Mouse (Mus musculus): ENCODE data around the gene Pmepa1. TPM values are rescaled to one million over a fixed set of nuclear protein-coding genes. Genes with fewer than 3 reads are reported as not detected.

The Pmepa1 gene
- total RNA-seq, 2 experiments from 2014 or later = 27.1 to 27.4 TPM

DNA sequence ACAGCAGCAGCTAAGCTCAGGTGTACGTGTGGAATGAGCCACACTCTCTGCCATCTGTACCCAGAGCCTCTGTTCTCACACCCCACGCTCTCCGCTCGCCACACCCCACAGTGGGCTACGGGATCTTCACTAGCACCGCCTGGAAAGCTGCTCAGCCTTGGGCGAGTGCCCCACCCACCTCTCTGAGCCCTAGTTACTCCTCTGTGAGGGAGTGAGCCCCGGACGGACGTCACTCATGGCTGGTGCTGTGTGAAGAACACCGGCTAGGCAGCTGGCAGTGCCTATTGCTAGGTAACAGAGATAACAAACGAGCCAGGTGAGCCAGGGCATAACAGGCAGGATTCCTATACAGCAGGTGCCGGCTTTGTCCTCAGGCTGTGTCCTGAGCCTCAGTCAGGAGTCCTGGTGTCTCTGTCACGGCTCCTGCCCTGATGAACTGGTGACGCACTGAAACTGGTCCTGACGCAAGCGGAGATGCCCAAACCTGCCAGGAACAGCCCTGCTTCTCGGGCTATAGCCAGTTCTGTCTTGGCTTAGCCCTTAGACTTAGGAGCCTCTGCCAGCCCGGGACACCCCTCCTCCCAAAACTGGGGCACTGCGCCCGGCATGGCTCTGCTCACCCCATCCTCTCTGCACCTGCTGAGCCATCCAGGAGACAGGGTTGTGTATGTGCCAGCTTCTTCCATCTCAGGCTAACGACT, 44.1 kb downstream of the Pmepa1 start:
- intact Hi-C loops (cut with DNase I) = loop anchor here (5.0 kb wide), 1 partner anchor 105 kb away; no protein-coding TSS in a partner anchor
- no peak for DNase-seq

GRCm38 (mm10) chr2:173229578-173230224, 46.6 kb downstream of the Pmepa1 start:
- DNase-seq = peak; percentile 89 to 95
- intact Hi-C loops (cut with DNase I) = loop anchor here (1.0 to 5.0 kb wide), 4 partner anchors 45 to 317 kb away; no protein-coding TSS in a partner anchor

DNA sequence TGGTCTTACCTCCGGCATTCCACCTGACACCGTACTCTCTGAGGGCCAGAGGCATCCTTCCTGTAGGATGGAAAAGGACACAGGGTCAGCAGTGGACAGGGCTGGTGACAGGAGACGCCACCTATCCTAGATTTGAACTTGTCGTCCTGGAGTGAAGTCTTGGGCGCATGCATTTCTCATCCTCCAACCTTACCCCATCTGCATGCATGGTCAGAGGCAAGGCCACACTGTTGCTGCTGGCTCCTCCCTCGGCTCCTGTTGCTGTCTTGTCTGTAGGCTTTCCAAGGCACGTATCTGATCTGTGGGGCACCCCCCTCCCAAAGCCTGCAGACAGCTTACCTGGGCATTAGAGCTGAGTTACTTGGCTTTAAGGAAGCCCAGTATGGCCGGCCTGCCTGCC, 47.8 kb downstream of the Pmepa1 start:
- intact Hi-C loops (cut with DNase I) = loop anchor here (2.0 kb wide), 1 partner anchor 224 kb away; no protein-coding TSS in a partner anchor
- no peak for DNase-seq

GRCm38 (mm10) chr2:173226792-173227191, 49.5 kb downstream of the Pmepa1 start:
- no peak for DNase-seq
- intact Hi-C loops (cut with DNase I) = no loop called here

GRCm38 (mm10) chr2:173225906-173226305, 50.4 kb downstream of the Pmepa1 start:
- no peak for DNase-seq

DNA sequence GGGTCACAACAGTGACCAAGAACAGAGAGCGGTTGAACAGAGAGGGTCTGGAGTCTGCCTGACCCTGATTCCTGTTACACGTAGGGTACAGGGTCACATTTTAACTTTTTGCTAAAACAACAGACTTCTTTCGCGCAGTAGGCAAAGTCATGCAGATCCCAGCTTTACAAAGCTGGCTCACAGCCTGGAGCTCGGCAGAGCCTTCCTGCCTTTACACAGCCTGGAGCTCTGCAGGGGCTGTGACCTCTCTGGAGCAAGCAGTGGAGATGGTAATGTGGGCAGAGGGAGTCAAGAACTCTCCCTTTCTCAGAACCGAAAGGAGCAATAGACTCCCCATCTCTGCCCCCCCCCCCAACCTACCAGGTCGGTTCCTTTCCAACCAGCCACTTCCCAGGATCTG, 51.5 kb downstream of the Pmepa1 start:
- intact Hi-C loops (cut with DNase I) = no loop called here

More at GRCm38 (mm10) chr2:173225906-173226305, 50.4 kb downstream of the Pmepa1 start:
- intact Hi-C loops (cut with DNase I) = no loop called here

DNA sequence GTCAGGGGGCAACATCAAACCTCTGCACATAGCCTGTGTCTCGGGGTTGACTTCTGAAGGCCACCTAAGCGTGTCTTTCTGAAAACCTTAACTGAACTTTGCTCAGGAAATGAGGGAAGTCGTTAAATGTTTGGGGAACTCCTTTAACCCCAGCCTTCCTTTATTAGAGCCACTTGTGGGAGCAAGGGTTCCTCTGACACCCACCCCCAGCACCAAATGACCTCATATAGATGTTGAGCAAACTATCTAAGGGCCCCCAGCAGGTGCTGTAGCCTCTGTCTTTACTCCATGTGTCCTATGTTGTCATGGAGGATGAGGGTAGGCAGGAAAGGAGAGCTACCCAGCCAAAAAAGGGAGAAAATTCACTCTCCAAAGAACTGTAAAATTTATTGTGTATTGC, 52.2 kb downstream of the Pmepa1 start:
- intact Hi-C loops (cut with DNase I) = no loop called here
- DNase-seq = no peak

More for the DNA sequence above, 51.5 kb downstream of the Pmepa1 start:
- no peak for DNase-seq

DNA sequence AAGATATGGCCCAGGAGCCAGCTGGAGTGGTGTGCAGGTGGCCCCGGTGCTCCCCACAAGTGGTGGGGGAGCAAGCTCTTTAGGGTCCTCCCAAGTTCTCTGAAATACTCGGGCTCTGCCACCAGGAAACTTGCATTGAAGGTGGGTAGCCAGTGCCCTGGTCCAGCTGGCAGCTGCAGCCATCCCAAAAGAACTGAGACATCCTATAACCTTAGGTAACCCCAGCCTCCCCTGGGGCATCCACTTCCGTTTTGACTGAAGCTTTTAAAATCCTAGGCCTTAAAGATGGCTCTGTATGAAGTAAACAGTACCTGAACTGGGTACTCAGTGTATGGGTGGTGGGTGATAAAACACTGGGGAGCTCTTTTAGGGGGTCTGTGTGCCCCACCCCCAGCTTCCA, 52.8 kb downstream of the Pmepa1 start:
- DNase-seq = no peak
- intact Hi-C loops (cut with DNase I) = no loop called here

DNA sequence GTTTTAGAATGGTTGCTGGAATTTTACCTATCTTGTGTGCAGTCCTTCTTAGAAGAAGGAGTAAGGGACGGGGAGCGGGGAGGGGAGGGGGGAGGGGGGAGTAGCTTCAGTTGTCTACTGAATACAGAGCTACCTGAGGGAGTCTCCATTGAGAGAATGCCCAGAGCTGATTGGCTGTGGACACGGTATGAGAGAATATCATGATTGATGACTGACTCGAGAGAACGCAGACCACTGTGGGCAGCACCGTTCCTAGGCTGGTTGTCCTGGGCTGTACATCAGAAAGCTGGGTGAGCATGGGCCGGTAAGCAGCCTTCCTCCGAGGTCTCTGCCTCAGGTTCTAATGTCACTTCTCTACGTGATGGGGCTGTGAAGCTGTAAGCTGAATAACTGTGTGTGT, 55.6 kb downstream of the Pmepa1 start:
- DNase-seq = no peak
- intact Hi-C loops (cut with DNase I) = no loop called here

DNA sequence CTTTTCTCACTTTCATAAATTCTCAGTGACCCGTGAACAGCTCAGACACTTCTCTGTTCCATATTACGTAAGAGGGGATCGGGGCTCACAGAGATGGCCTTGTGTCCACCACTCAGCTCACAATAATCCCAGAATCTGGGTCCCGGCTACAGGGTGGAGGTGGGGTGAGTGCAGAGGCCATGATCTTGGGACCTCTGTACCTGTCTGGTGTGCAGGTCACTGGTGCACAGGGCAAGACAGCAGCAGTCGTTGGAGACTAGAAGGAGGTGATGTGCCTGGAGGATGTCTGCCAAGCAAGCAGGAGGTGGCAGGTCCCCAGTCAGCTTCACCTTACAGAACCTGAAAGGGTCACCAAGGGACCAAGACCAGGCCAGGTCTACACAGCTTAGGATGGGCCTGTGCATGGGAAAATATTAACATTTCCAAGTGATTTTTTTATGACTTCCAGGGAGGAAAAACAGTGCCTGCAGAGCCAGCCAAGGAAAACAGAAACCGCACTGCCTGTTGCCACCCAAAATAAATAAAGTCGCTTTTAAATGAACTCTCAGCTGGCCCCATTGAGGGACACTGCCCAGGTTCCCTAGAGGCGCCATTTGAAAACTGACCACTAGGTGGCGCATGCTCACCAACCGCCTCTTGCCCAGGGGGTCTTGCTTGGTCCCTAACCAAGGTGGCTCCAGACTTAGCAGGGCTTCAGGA, 56.9 kb downstream of the Pmepa1 start:
- peak; percentile 49 to 69 for DNase-seq
- intact Hi-C loops (cut with DNase I) = no loop called here

GRCm38 (mm10) chr2:173218416-173219141, 57.8 kb downstream of the Pmepa1 start, which contains the start of gene Zbp1:
Zbp1 (minus strand) TSS chr2:173218923.
- DNase-seq = peak in 1 of 2 experiments; percentile 18
- intact Hi-C loops (cut with DNase I) = no loop called here

DNA sequence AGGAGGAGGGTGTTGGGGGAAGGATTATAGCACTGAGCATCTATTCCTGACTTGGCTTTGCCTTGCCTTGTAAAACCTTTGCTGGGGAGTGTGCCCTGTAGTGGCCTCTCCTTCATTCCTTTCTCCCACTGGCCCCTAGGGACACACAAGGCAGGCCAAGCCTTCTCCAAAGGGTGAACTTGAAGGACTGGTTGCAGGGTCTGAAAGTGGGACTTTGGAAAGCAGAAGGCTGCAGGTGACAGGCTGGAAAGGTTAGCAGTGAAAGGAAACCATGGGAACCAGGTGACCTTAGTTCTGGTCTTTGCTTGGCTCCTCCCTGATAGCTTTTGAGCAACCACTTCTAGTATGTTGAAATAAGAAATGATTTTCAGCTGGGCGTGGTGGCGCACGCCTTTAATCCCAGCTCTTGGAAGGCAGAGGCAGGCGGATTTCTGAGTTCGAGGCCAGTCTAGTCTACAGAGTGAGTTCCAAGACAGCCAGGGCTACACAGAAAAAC, 58.5 kb downstream of the Pmepa1 start:
- intact Hi-C loops (cut with DNase I) = no loop called here
- peak in 1 of 2 experiments; percentile 1 for DNase-seq

DNA sequence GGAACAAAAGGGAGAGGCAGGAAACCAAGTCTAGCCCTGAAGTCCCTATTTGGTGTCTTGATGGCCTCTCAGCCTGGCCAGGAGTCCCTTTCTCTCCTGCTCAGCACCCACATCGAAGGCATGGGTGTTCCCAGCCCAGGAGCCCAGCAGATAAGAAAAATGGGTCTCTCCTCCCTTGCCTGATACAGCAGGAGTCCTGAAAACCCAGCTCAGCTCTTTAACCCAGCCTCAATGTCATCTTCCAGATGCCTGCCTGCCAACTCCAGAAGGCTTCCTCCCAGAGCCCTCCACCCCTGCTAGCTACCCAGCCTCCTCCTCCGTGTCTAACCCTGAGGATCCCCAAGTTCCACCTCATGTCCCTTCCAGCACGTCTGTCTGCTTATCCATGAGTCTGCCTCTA, 59.1 kb downstream of the Pmepa1 start:
- DNase-seq = peak in 1 of 2 experiments; percentile 1
- intact Hi-C loops (cut with DNase I) = no loop called here

GRCm38 (mm10) chr2:173216840-173217239, 59.5 kb downstream of the Pmepa1 start:
- no peak for DNase-seq
- intact Hi-C loops (cut with DNase I) = no loop called here

DNA sequence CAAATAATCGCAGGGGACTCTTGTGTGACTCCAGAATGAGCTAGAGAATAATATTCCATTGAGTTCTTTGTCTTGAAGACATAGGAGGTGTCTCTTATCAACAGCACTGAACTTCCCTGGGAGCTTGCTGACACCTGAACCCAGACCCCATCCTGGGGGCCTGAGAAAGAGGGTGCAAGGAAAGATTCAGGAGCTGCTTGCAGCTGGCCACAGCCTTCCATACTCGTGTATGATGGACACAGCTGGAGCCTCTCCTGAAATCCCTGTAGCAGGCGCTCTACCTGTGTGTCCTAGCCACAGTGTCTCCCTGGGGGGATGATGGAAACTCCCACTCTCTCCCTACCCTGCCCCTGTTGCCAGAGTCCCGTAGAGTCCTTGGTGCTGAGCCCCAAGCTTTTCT, 64.1 kb downstream of the Pmepa1 start:
- intact Hi-C loops (cut with DNase I) = no loop called here
- DNase-seq = no peak

- no peak for DNase-seq
- intact Hi-C loops (cut with DNase I) = no loop called here
Measured at GRCm38 (mm10) chr2:173209091-173209815, 67.1 kb downstream of the Pmepa1 start.

DNA sequence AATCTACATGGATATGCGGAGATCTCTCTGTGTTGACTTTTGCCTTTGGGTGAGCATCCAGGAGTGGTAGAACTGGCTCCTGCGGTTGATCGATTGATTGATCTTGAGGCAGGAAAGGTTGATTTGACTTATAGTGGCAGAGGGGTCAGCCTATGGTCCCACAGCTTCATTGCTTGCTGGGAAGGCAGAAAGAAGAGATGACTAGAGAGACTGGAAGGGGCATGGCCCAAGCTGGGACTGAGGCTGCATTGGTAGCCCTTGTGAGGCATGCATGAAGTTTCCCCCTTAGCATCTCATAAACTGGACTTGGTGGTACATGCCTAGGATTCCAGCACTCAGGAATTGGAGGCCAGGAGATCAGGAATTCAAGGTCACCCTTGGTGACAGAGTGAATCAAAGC, 69.3 kb downstream of the Pmepa1 start:
- no peak for DNase-seq
- intact Hi-C loops (cut with DNase I) = no loop called here

DNA sequence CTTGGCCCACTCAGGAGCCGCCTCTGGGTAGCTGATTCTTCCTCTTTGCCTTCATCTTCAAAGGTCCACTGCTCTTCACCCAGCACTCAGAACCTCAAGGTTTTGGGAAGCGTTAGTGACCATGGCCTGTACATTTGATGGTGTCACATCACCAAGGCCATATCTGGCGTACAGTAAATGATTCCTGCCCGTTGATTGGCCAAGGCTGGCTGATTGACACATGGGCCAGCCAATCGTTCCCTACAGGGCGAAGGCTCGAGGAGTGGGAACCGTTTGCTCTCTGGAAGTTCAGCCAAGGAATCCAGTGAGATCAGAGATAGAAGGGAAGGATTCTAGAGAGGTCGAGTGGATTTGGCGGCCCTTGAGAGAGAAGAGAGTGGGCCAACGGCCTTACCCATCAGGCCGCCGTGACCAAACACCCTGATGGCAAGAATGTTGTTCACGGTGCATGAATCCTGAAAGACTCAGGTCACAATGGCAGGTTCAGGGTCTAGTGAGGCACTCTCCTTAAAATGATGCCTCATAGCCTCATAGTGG, 70.7 kb downstream of the Pmepa1 start:
- intact Hi-C loops (cut with DNase I) = no loop called here
- no peak for DNase-seq

DNA sequence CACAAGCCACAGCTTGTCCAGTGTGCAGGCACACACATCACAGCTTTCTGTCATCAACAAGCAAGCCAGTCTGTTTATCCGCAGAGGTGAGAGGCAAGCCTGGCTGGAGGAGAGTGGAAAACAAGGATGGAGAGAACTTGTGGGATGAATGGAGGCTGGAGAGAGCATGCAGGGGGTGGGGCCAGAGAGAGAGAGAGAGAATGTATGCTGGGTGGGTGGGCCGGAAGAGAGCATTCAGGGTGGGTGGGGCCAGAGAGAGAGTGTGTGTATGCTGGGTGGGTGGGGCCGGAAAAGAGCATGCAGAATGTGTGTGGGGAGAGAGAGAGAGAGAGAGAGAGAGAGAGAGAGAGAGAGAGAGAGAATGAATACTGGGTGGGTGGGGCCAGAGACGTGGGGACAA, 71.7 kb downstream of the Pmepa1 start:
- no peak for DNase-seq
- intact Hi-C loops (cut with DNase I) = no loop called here

- no peak for DNase-seq
Measured at GRCm38 (mm10) chr2:173203726-173204125, 72.6 kb downstream of the Pmepa1 start.

More at GRCm38 (mm10) chr2:173203726-173204125, 72.6 kb downstream of the Pmepa1 start:
- intact Hi-C loops (cut with DNase I) = no loop called here
